Mouse (Mus musculus) spleen, adult 18-20 months (tissue): ENCODE measurements around the gene Prkd1.
A peak's percentile ranks its signal among the peaks of the same experiment; 100 is the strongest.
"Not testable (repeated sequence)": the region's sequence is repeated elsewhere in the genome, so short reads cannot be mapped to it uniquely, and the experiment has no call there.

ENCODE experiments used
- DNase-seq, 2 experiments: peaks; one replicate each; pipeline ENCODE4 v3.0.0; 2022; ENCODE audit warnings: mixed read lengths in 2 of 2

Gene Prkd1

GRCm38 (mm10) chr12:50648671-50649541 lies at the start of gene Prkd1:
Gene Prkd1, minus strand, starts transcription at chr12:50649098.
- DNase-seq, result peak in 1 of 2 experiments; percentile 10

GRCm38 (mm10) chr12:50697492-50697891 lies 48.6 kb upstream of the Prkd1 start:
- no peak for DNase-seq

- no peak for DNase-seq
These were observed 675 bp downstream of the Prkd1 start for GRCm38 (mm10) chr12:50648176-50648670.

- no peak for DNase-seq
These were observed 2.0 kb downstream of the Prkd1 start for GRCm38 (mm10) chr12:50646857-50647256.

- no peak for DNase-seq
These were observed 6.2 kb downstream of the Prkd1 start for GRCm38 (mm10) chr12:50642671-50643070.

GRCm38 (mm10) chr12:50640171-50640570 lies 8.7 kb downstream of the Prkd1 start:
- DNase-seq, result no peak

- DNase-seq, result no peak
These were observed 14.5 kb downstream of the Prkd1 start for GRCm38 (mm10) chr12:50634436-50634835.

GRCm38 (mm10) chr12:50626100-50626499 lies 22.8 kb downstream of the Prkd1 start:
- DNase-seq, result not testable (repeated sequence)

GRCm38 (mm10) chr12:50624175-50624574 lies 24.7 kb downstream of the Prkd1 start:
- DNase-seq, result no peak

- no peak for DNase-seq
These were observed 33.0 kb downstream of the Prkd1 start for GRCm38 (mm10) chr12:50615852-50616251.

GRCm38 (mm10) chr12:50614341-50614740 lies 34.6 kb downstream of the Prkd1 start:
- DNase-seq, result no peak

GRCm38 (mm10) chr12:50606703-50607500 lies 42.0 kb downstream of the Prkd1 start:
- DNase-seq, result no peak

- no peak for DNase-seq
These were observed 49.5 kb downstream of the Prkd1 start for GRCm38 (mm10) chr12:50599370-50599769.

GRCm38 (mm10) chr12:50598053-50598988 lies 50.6 kb downstream of the Prkd1 start:
- DNase-seq, result no peak

GRCm38 (mm10) chr12:50597467-50597866 lies 51.4 kb downstream of the Prkd1 start:
- no peak for DNase-seq

GRCm38 (mm10) chr12:50595777-50596176 lies 53.1 kb downstream of the Prkd1 start:
- no peak for DNase-seq

GRCm38 (mm10) chr12:50594506-50594905 lies 54.4 kb downstream of the Prkd1 start:
- no peak for DNase-seq

- no peak for DNase-seq
These were observed 55.4 kb downstream of the Prkd1 start for GRCm38 (mm10) chr12:50593481-50593880.

- DNase-seq, result no peak
These were observed 60.6 kb downstream of the Prkd1 start for GRCm38 (mm10) chr12:50588137-50588761.

- DNase-seq, result no peak
These were observed 83.7 kb downstream of the Prkd1 start for GRCm38 (mm10) chr12:50565198-50565597.

- no peak for DNase-seq
These were observed 88.4 kb downstream of the Prkd1 start for GRCm38 (mm10) chr12:50560536-50560935.

GRCm38 (mm10) chr12:50558231-50558630 lies 90.7 kb downstream of the Prkd1 start:
- DNase-seq, result no peak
